Mouse (Mus musculus) liver, adult 10 weeks (tissue): ENCODE results near the gene Mrpl9. TPM values are rescaled to one million over a fixed set of nuclear protein-coding genes. Genes with fewer than 3 reads are reported as not detected.

Experiments used
- polyA plus RNA-seq: library from polyadenylated mRNA; stranded (reverse); fragments of 350-450 nt; fragmentation: Illumina TruSeq; extraction: RNeasy Lipid Tissue Mini Kit (QIAGEN cat#74804); gene quantifications from one replicate; pipeline ENCODE4 v1.2.3, GENCODE M21; 2014; ENCODE audit warnings: low read depth, low replicate concordance

Mrpl9 gene
- polyA plus RNA-seq = 32.6 TPM

DNA sequence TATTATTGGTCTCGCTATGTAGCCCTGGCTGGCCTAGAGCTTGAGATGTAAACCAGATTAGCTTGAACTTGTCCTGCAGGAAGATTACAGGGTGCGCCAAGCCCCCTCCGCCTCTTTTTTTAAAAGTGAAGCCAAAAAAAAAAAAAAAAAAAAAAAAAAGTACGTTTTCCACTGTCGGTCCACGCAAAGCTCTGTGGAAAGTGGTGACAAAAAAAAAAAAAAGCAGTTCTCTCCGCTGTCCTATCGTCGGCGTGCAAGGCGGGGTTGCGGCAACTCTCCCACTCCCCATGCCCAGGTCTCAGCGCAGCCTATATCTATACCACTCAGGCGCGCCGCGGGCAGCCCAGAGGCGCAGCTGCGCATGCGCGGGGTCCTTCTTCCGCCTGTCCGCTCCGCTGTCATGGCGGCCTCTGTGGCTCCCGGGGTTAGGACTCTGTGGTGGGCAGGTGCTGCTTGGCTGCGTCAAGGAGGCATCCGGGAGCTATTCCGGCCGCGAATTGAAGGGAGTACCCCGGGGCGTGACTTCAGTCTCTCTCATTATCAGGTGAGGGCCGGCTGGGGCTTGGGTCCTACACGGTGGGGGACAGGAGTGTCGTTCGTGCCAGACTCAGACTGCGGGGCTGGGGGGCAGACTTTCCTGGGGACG is at the start of gene Mrpl9:
Gene Mrpl9, plus strand, starts transcription at position 368 of the 646 bp plus-strand sequence.

GRCm38 (mm10) chr3:94398217-94398616 is 44.9 kb upstream of the Mrpl9 start, which contains the start of gene Lingo4:
TSS of gene Lingo4 (plus strand) at chr3:94398517.

DNA sequence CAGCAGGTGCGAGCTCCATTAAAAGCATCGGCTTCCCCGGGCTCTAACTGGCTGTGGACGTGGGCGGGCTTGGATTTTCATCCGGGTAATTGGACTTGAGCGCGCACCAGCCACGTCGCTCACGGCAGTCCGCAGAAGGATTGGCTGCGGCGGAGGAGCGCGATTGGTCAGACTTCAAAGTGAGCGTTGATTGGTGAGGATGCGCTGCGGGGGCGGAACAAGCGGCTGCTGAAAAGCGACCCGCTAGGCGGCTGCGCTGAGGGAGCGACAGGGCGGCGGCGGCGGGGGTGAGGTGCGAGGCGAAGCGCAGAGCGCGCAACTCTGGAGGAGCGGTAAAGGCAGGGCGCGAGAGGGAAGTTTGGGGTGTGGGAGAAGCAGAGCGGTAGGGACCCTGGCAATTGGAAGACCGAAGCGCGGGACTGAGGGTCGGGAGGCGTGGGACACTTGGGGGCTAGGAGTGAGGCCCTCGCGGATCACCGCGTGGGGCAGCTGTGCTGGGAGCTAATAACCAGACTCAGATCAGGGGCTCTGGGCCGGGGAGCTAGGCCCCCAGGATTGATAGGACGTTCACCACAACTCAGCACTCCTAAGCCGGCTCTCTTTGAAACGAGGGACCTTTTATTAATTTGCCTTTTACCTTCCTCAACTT is 30.0 kb upstream of the Mrpl9 start, which contains the start of gene Tdrkh:
Gene Tdrkh, plus strand, starts transcription at position 243 of the 649 bp plus-strand sequence.

DNA sequence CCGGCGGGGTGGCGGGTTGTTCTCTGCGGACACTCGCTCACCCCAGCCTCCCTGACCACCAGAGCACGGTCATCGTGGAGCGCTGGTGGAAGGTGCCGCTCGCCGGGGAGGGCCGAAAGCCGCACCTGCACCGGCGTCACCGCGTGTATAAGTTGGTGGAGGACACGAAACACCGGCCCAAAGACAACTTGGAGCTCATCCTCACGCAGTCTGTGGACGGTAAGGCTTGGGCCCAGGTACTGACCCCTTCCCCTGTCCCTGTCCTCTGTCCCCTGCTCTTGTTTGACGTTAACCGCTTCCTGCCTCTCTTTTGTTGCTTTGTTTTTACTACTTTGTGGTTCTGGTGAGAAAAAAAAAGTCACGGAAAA is 463 bp downstream of the Mrpl9 start, which contains the start of gene Oaz3:
Gene Oaz3, minus strand, starts transcription at position 319 of the 368 bp plus-strand sequence.

GRCm38 (mm10) chr3:94477981-94478422 is 34.9 kb downstream of the Mrpl9 start, which contains the start of gene Celf3:
TSS of gene Celf3 (plus strand) at chr3:94478295.

DNA sequence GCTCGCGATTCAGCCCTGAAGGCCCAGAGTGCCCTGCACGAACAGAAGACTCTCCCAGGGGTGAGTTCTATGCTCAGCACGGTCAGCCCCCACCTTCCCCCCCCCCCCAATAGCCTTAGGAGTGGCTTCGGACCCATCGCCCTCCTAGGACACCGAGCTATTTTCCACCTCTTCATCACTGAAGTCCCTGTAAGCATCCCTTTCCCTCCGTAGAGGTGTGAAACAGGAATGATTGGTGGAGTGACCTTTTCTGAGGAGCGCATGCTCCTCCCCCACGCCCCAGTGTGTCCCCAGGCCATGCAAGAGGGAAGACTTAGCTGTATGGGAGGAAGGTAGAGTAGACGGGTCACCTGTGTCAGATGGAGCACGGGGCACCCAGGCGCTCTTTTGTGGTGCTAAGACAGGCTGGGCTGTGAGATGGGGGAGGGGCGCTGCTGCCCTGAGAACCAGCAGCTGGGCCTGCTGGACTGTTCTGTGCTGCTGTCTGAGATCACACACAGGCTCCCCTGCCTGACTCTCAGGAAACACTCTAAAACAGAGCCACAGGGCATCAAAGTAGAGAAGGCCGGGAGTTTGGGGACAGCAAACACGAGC is 37.3 kb downstream of the Mrpl9 start, which contains the start of gene Riiad1:
Gene Riiad1, minus strand, starts transcription at position 51 of the 594 bp plus-strand sequence.

Other genes starting within 250 kb of the Mrpl9 start
- gene Gm5286, start 246.6 kb upstream of the Mrpl9 start, polyA plus RNA-seq = not detected
- not detected for gene Gm4778, start 179.3 kb upstream of the Mrpl9 start, polyA plus RNA-seq
- gene Them4, start 133.2 kb upstream of the Mrpl9 start, polyA plus RNA-seq = 36.2 TPM
- gene Them5, start 101.2 kb upstream of the Mrpl9 start, polyA plus RNA-seq = not detected
- gene C2cd4d, start 80.9 kb upstream of the Mrpl9 start, polyA plus RNA-seq = not detected
- gene Rorc, start 70.5 kb upstream of the Mrpl9 start, polyA plus RNA-seq = 25.4 TPM
- 0.19 TPM for gene Lingo4, start 44.8 kb upstream of the Mrpl9 start, polyA plus RNA-seq
- 3.7 TPM for gene Tdrkh, start 30.0 kb upstream of the Mrpl9 start, polyA plus RNA-seq
- gene Oaz3, start 597 bp downstream of the Mrpl9 start, polyA plus RNA-seq = not detected
- gene Celf3, start 35.0 kb downstream of the Mrpl9 start, polyA plus RNA-seq = not detected
- not detected for gene Riiad1, start 37.0 kb downstream of the Mrpl9 start, polyA plus RNA-seq
- gene Snx27, start 139.4 kb downstream of the Mrpl9 start, polyA plus RNA-seq = 19.0 TPM
- gene Gm10972, start 199.8 kb downstream of the Mrpl9 start, polyA plus RNA-seq = not detected
- 2.0 TPM for gene Tuft1, start 215.6 kb downstream of the Mrpl9 start, polyA plus RNA-seq